Mouse (Mus musculus) heart, embryonic 10.5 days (tissue): ENCODE measurements around the gene Slc17a1. TPM values are rescaled to one million over a fixed set of nuclear protein-coding genes. Genes with fewer than 3 reads are reported as not detected.

Source experiments
- DNase-seq: peaks from one replicate; pipeline ENCODE4 v3.0.0-alpha.2; 2017; ENCODE audit warnings: low spot score
- H3K27ac ChIP-seq: fragments of 300-500 bp; sonication (generic); 2 replicates; pipeline ENCODE4 v1.5.1; 2016; ENCODE audit warnings: mild to moderate bottlenecking
- H3K27me3 ChIP-seq: fragments of 300-500 bp; sonication (generic); 2 replicates; pipeline ENCODE4 v1.6.1; 2016; ENCODE audit warnings: mild to moderate bottlenecking; ENCODE audit not compliant: poor library complexity, insufficient read depth, severe bottlenecking
- H3K36me3 ChIP-seq: fragments of 300-500 bp; sonication (generic); 2 replicates; pipeline ENCODE4 v1.6.1; 2016; ENCODE audit warnings: mild to moderate bottlenecking, moderate library complexity
- H3K4me1 ChIP-seq: fragments of 300-500 bp; sonication (generic); 2 replicates; pipeline ENCODE4 v1.6.1; 2016; ENCODE audit warnings: mild to moderate bottlenecking
- H3K4me3 ChIP-seq: fragments of 300-500 bp; sonication (generic); 2 replicates; pipeline ENCODE4 v1.5.1; 2016; ENCODE audit warnings: mild to moderate bottlenecking, moderate library complexity
- H3K9me3 ChIP-seq: fragments of 300-500 bp; sonication (generic); 2 replicates; pipeline ENCODE4 v1.6.1; 2016; ENCODE audit warnings: mild to moderate bottlenecking, moderate library complexity
- WGBS: fragments of 180-500 bp; shearing (Covaris S2); methylation state at CpG from one replicate; pipeline ENCODE4 v1.1.7; 2016; 5-methylcytosine and 5-hydroxymethylcytosine counted together
- polyA plus RNA-seq: library from polyadenylated mRNA; unstranded; fragments of >200 nt; fragmentation: Nextera tagmentation; extraction: Ambion mirVana; gene quantifications from 2 replicates; pipeline ENCODE4 v1.2.1, GENCODE M21; 2016

Slc17a1 gene
- polyA plus RNA-seq, 1 experiment from 2014 or later = not detected

GRCm38 (mm10) chr13:23866086-23866710 lies 1.4 kb upstream of the Slc17a1 start:
- H3K27me3 ChIP-seq = no peaks in the 10 kb centered on the region
- H3K27ac ChIP-seq = no peak overlapping the region
- H3K36me3 ChIP-seq = no peaks in the 10 kb centered on the region
- no peak for DNase-seq
- H3K9me3 ChIP-seq = no peaks in the 10 kb centered on the region
- 69% methylated on average over 9 of the region's 9 CpGs for WGBS
- H3K4me1 ChIP-seq = peaks cover 6% of the 10 kb centered on the region
- H3K4me3 ChIP-seq = no peak overlapping the region

GRCm38 (mm10) chr13:23867000-23867399 lies 550 bp upstream of the Slc17a1 start:
- WGBS = 82% methylated on average over 6 of the region's 6 CpGs
- H3K27me3 ChIP-seq = no peaks in the 10 kb centered on the region
- H3K36me3 ChIP-seq = no peaks in the 10 kb centered on the region
- DNase-seq = no peak
- H3K4me3 ChIP-seq = no peak overlapping the region
- H3K9me3 ChIP-seq = no peaks in the 10 kb centered on the region
- peaks cover 6% of the 10 kb centered on the region for H3K4me1 ChIP-seq
- no peak overlapping the region for H3K27ac ChIP-seq

GRCm38 (mm10) chr13:23868790-23869533 lies 1.4 kb downstream of the Slc17a1 start:
- H3K27ac ChIP-seq = no peak overlapping the region
- H3K9me3 ChIP-seq = no peaks in the 10 kb centered on the region
- H3K4me1 ChIP-seq = peaks cover 6% of the 10 kb centered on the region
- H3K4me3 ChIP-seq = no peak overlapping the region
- DNase-seq = no peak
- no peaks in the 10 kb centered on the region for H3K36me3 ChIP-seq
- 74% methylated on average over 8 of the region's 8 CpGs for WGBS
- no peaks in the 10 kb centered on the region for H3K27me3 ChIP-seq

- no peak for DNase-seq
- H3K4me3 ChIP-seq = no peak overlapping the region
- no peaks in the 10 kb centered on the region for H3K27me3 ChIP-seq
- no peaks in the 10 kb centered on the region for H3K36me3 ChIP-seq
- no peaks in the 10 kb centered on the region for H3K9me3 ChIP-seq
- WGBS = 74% methylated on average over 3 of the region's 3 CpGs
- peaks cover 6% of the 10 kb centered on the region for H3K4me1 ChIP-seq
- no peak overlapping the region for H3K27ac ChIP-seq
Observed at GRCm38 (mm10) chr13:23869996-23870395, 2.4 kb downstream of the Slc17a1 start.

GRCm38 (mm10) chr13:23873141-23873540 lies 5.6 kb downstream of the Slc17a1 start:
- WGBS = 74% methylated on average over 5 of the region's 5 CpGs
- Histone ChIP-seq H3K36me3 (no peaks in the 10 kb centered on the region), H3K9me3 (no peaks in the 10 kb centered on the region), H3K27me3 (no peaks in the 10 kb centered on the region), H3K4me3 (no peak overlapping the region), H3K27ac (no peak overlapping the region), H3K4me1 (no peaks in the 10 kb centered on the region)
- DNase-seq = no peak

- no peaks in the 10 kb centered on the region for H3K9me3 ChIP-seq
- no peaks in the 10 kb centered on the region for H3K36me3 ChIP-seq
- H3K27ac ChIP-seq = no peak overlapping the region
- no peaks in the 10 kb centered on the region for H3K4me1 ChIP-seq
- no peak for DNase-seq
- 66% methylated on average over 3 of the region's 3 CpGs for WGBS
- H3K4me3 ChIP-seq = no peak overlapping the region
- H3K27me3 ChIP-seq = no peaks in the 10 kb centered on the region
Observed at GRCm38 (mm10) chr13:23879106-23879505, 11.6 kb downstream of the Slc17a1 start.

DNA sequence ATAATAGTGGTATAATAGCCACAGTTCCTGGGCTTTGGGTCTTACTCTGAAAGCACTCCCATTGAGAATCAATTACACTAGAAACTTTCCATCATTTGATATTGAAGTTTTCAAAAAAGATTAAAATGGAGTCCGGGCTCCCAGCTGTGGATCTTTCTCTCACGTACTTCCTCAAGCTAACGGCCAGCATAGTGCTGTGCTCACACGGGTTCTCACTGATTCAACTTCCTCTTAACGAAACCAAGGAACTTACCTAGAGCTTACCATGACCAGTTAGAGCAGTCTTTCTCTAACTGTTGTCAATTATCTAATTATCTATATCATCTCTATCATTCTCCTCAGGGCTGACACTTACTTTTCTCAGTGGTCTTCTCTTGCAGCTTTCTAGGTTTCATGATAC lies 12.1 kb downstream of the Slc17a1 start:
- no peak overlapping the region for H3K27ac ChIP-seq
- H3K27me3 ChIP-seq = no peaks in the 10 kb centered on the region
- H3K4me1 ChIP-seq = no peaks in the 10 kb centered on the region
- H3K36me3 ChIP-seq = no peaks in the 10 kb centered on the region
- H3K4me3 ChIP-seq = no peak overlapping the region
- H3K9me3 ChIP-seq = no peaks in the 10 kb centered on the region
- DNase-seq = no peak
- 81% methylated on average over 5 of the region's 5 CpGs for WGBS

DNA sequence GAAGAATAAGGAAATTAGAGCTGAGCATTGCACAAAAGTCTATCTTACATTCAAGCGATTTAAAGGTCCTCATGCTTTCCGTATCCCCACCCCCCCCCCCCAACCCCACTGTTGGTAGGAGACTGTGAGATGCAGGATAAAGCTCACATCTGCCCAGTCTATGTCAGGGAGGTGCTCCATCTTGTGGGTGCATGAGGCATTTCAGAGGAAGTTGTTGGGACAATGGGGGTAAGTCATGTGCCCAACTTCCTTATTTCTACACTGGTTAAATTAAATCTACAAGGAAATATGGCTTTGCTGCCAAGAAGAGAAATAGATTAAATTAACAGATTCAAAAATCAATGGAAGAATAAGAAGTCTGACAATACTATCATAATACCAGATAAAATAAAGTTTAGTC lies 18.0 kb downstream of the Slc17a1 start:
- Histone ChIP-seq H3K4me3 (no peak overlapping the region), H3K27me3 (no peaks in the 10 kb centered on the region), H3K36me3 (no peaks in the 10 kb centered on the region), H3K4me1 (no peaks in the 10 kb centered on the region), H3K27ac (no peak overlapping the region), H3K9me3 (no peaks in the 10 kb centered on the region)
- DNase-seq = no peak
- WGBS = 28% methylated on average over 2 of the region's 2 CpGs

DNA sequence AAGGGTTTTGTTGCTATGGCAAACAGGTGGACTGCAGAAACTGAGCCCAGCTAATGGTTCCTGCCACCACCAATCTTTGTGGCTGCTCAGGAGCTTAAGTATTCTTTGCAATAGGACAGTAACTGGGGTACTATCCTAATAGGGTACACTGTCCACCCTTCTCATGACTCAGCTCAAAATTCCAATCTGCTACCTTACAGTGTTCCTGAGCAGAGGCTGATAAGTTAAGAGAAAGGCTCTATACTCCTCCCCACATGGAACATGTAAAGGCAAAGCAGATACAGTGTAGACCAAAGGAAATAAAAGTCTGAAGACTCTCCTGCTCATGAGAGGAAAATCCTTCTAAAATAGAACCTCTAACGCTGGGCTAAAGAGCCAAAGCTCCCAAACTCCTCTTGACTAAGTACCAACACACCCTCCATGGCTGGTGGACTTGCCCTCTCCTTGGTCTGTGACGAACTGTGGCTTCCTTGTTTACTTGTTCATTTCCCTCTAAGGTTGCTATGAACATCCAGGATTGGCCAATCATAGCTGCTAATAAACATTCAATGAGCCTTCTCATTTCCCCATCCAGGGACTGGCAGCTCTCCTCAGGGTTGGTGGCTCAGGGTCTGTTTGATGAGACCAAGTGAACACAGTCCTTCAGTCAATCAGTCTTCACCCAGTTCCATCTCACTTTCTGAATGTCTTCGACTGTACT lies 19.6 kb downstream of the Slc17a1 start:
- Histone ChIP-seq H3K4me1 (no peaks in the 10 kb centered on the region), H3K27me3 (no peaks in the 10 kb centered on the region), H3K27ac (no peak overlapping the region), H3K36me3 (no peaks in the 10 kb centered on the region), H3K4me3 (no peak overlapping the region), H3K9me3 (no peaks in the 10 kb centered on the region)
- 73% methylated on average over 3 of the region's 3 CpGs for WGBS
- no peak for DNase-seq

DNA sequence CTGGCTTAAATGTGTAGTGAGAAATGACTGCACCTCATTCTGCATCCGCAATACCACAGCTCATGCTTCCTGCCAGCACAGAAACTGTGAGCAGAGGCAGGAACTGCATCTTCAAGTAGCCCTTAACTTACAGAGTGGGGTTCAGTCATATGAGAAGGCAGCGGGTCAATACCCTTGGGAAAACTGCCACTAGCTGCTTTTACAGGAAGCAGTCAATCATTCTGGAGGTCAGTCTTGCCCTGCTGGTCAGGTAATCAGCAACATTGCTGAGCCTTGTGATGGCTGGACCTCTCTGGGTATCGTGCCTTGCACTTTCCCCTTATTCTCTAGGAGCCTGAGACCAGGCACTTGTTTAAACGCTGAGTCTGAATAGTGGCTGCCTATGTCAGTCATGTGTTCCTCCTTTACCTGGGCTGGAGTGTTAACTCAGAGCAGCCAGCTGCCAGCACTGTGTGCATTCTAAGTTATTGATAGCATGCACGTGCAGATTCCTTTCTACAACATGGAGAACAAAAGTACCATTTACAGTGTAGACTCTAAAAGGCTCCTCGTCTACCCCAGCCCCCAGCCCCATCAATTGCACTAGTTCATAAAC lies 21.6 kb downstream of the Slc17a1 start:
- Histone ChIP-seq H3K36me3 (no peaks in the 10 kb centered on the region), H3K4me1 (peaks cover 9% of the 10 kb centered on the region), H3K9me3 (no peaks in the 10 kb centered on the region), H3K27me3 (no peaks in the 10 kb centered on the region), H3K27ac (no peak overlapping the region), H3K4me3 (no peak overlapping the region)
- 66% methylated on average over 6 of the region's 6 CpGs for WGBS
- no peak for DNase-seq

DNA sequence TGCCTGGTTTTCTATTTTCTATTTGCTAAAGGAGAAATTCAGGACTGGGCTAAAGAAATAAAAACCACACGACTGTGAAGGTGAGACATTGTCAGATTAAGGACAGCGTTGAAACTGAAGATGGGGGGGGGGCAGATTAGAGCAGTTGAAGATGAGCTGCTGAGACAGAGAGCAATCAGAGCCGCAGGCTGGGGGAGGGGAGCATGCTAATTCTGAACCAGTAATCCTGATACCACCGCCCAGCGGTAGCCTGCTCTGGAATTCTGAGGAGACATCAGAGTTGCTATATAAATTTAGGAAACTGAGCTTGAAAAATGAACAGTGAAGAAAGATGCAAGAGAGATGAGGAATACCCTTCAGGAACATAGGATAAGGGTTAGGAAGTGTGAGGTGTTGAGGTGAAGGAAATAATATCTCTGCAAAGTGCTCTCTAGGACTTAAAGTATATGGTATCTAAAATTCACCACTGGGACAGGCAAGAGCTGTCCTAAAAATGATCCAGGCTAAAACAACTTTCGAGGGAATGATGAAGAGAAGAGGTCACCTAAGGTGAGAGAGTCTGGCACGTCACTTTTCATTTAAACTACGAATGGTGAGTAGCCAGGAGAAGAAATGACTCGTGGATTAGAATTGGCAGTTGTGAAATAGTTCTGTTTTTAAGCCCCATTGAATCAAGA lies 25.2 kb downstream of the Slc17a1 start:
- Histone ChIP-seq H3K27ac (no peak overlapping the region), H3K4me1 (peaks cover 9% of the 10 kb centered on the region), H3K36me3 (no peaks in the 10 kb centered on the region), H3K4me3 (no peak overlapping the region), H3K27me3 (0 out of 2 replicates have a peak, but pooled peaks cover 5% of the 10 kb centered on the region), H3K9me3 (no peaks in the 10 kb centered on the region)
- 28% methylated on average over 9 of the region's 9 CpGs for WGBS
- no peak for DNase-seq

DNA sequence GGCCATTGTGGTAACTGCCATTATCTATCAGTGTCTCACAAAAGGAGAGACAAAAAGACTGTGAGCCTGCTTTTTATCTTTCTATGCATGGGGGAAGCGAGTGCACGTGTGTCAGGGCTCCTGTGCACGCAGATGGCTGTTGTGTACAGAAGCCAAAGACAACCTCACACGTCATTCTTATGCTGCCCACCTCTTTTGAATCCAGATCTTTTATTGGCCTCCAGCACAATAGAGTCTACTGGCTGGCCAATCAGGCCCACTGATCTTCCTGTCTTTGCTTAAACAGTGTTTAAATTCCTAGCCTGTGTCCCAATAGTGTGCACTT lies 25.7 kb downstream of the Slc17a1 start:
- WGBS = 43% methylated on average over 4 of the region's 4 CpGs
- Histone ChIP-seq H3K27me3 (peaks cover 5% of the 10 kb centered on the region; the same call in 1 of the 2 replicates), H3K9me3 (no peaks in the 10 kb centered on the region), H3K4me1 (peaks cover 9% of the 10 kb centered on the region), H3K36me3 (no peaks in the 10 kb centered on the region), H3K4me3 (no peak overlapping the region), H3K27ac (no peak overlapping the region)
- DNase-seq = no peak
